Mouse (Mus musculus) liver, adult 2 months (tissue): ENCODE measurements around the gene Mtor. TPM values are rescaled to one million over a fixed set of nuclear protein-coding genes. Genes with fewer than 3 reads are reported as not detected.

Source experiments
- DNase-seq: peaks from one replicate; pipeline ENCODE4 v3.0.0-alpha.2; 2011; ENCODE audit warnings: low read depth, low spot score; ENCODE audit errors: extremely low read depth
- H3K27ac ChIP-seq: fragments of 200-500 bp; replicated peaks from 2 replicates; pipeline ENCODE4 v1.5.1; 2012; ENCODE audit warnings: low read depth, mild to moderate bottlenecking, control low read depth, inconsistent platforms, low read length; ENCODE audit not compliant: insufficient read depth
- H3K27me3 ChIP-seq: fragments of 200-500 bp; 2 replicates; pipeline ENCODE4 v1.6.1; 2012; ENCODE audit warnings: mild to moderate bottlenecking, moderate library complexity, low read length, inconsistent platforms; ENCODE audit not compliant: control insufficient read depth, insufficient read depth
- H3K36me3 ChIP-seq: fragments of 200-500 bp; 2 replicates; pipeline ENCODE4 v1.6.1; 2012; ENCODE audit warnings: low read length, inconsistent platforms; ENCODE audit not compliant: control insufficient read depth, insufficient read depth
- H3K4me1 ChIP-seq: fragments of 200-500 bp; 2 replicates; pipeline ENCODE4 v1.6.1; 2011; ENCODE audit warnings: low read length; ENCODE audit not compliant: control insufficient read depth, insufficient read depth
- H3K4me3 ChIP-seq: fragments of 200-500 bp; 2 replicates; pipeline ENCODE4 v1.5.1; 2011; ENCODE audit warnings: low read depth, mild to moderate bottlenecking, control low read depth, low read length, moderate library complexity; ENCODE audit not compliant: insufficient read depth
- H3K79me2 ChIP-seq: fragments of 200-500 bp; 2 replicates; pipeline ENCODE4 v1.6.1; 2012; ENCODE audit warnings: inconsistent platforms, mild to moderate bottlenecking, low read length, moderate library complexity; ENCODE audit not compliant: control insufficient read depth, insufficient read depth
- H3K9ac ChIP-seq: fragments of 200-500 bp; 2 replicates; pipeline ENCODE4 v1.6.1; 2012; ENCODE audit warnings: low read depth, mild to moderate bottlenecking, control low read depth, inconsistent platforms, low read length
- CTCF ChIP-seq: fragments of 200-500 bp; IDR thresholded peaks from 2 replicates; pipeline ENCODE4 v1.5.1; 2011; ENCODE audit warnings: low read depth, low read length, control low read depth
- POLR2A ChIP-seq: fragments of 200-500 bp; IDR thresholded peaks from 2 replicates; pipeline ENCODE4 v1.6.1; 2011; ENCODE audit warnings: low read length, control low read depth; ENCODE audit not compliant: insufficient read depth; ENCODE audit errors: extremely low read depth
- WGBS: fragments of 180-500 bp; shearing (Covaris S2); methylation state at CpG from one replicate; pipeline ENCODE4 v1.1.7; 2018; 5-methylcytosine and 5-hydroxymethylcytosine counted together
- polyA plus RNA-seq: library from polyadenylated mRNA; depleted of rRNA; stranded (reverse); fragments of >200 nt; gene quantifications from 2 replicates; pipeline ENCODE4 v1.2.3, GENCODE M21; 2012
- total RNA-seq: library from RNA; depleted of rRNA; stranded (reverse); fragments of >200 nt; gene quantifications from 2 replicates; pipeline ENCODE4 v1.2.3, GENCODE M21; 2014

Gene Mtor
- total and polyA plus RNA-seq, 2 experiments: 11.7 to 18.5 TPM

DNA sequence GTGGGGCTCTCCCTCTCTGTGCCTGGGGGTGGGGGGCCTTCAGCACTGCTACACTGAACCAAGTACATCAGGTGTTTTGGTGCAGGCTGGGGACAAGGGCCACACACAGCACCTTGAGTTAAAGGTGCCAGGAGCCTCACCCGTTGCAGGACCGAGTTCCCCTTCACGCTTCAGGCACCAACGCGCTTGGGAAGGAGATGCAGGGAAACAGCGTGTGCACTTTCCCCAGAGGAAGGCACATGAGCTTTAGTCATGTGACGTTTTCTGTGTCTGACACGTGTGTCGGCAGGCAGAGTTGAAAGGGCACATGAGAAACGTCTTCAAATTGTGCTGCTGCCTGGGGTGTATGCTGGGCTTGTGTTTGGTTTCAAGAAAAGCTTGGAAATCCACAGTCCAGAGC lies 20.0 kb downstream of the Mtor start:
- Histone ChIP-seq H3K27me3 (no peaks in the 10 kb centered on the region), H3K4me3 (no peak overlapping the region), H3K4me1 (peaks cover 6% of the 10 kb centered on the region), H3K79me2 (no peaks in the 10 kb centered on the region), H3K36me3 (peaks cover 57% of the 10 kb centered on the region), H3K27ac (no peak overlapping the region), H3K9ac (no peak overlapping the region)
- no peak for DNase-seq
- TF ChIP-seq POLR2A (no peak), CTCF (no peak)
- 92% methylated on average over 10 of the region's 10 CpGs for WGBS

DNA sequence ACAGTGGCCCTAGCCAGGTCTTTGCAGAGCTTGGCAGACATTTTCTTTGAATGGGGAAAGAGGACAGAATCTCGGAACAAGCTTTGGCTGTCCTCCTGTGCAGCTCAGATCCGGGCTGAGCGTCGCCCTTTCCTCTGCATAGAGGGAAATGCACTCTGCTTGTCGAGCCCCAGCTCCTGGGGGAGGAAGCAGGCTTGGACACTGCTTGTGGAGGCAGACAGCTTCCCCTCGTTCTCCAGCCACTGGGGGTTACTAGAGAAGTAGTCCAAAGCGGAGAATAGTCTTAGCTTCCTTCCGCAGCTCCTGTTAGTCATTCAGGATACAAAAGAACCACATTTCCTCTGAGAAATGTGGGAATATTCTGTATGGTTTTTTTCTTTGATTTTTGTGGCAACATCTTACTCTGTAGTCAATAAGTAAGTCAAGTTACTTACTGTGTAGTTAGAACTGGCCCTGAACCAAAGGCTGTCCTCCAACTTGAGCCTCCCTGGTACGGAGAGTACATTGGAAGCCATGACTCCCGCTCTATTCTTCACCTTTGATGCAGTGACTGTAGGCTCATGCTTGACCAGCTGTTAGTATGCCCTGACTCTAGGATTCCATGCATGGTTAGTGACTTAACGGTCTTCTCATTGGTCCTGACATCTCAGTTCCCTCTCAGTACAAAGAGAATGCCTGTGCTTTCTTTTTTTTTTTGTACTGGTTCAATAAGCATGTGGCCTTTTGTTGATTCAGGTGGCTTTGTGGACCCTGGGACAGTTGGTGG lies 21.3 kb downstream of the Mtor start:
- TF ChIP-seq CTCF: no peak
- TF ChIP-seq POLR2A: no peak
- no peaks in the 10 kb centered on the region for H3K79me2 ChIP-seq
- no peaks in the 10 kb centered on the region for H3K27me3 ChIP-seq
- DNase-seq: no peak
- 92% methylated on average over 11 of the region's 11 CpGs for WGBS
- no peak overlapping the region for H3K27ac ChIP-seq
- no peak overlapping the region for H3K9ac ChIP-seq
- no peak overlapping the region for H3K4me3 ChIP-seq
- peaks cover 58% of the 10 kb centered on the region for H3K36me3 ChIP-seq
- peaks cover 6% of the 10 kb centered on the region for H3K4me1 ChIP-seq

DNA sequence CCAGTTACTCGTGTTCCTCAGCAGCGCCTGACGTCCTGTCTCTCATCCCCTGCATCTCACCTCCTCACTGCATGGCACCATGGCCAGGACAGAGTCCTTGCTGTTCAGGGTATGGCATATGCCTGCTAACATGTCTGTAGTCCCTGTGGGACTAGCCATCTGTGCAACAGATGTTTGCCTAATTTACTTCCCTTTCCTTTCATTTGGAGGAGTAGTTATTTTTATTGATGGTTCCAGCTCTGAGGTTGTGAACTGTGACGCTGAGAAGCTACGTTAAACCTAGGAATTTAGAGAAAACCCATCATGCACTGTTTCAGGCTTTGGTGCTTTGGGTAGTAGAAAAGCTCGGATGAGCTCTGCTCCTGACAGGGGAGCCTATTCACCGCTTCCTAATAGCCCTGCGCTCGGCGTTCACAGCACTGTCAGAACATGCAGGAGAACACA lies 23.0 kb downstream of the Mtor start:
- no peak overlapping the region for H3K9ac ChIP-seq
- DNase-seq: no peak
- WGBS: 95% methylated on average over 10 of the region's 10 CpGs
- no peaks in the 10 kb centered on the region for H3K27me3 ChIP-seq
- TF ChIP-seq POLR2A (no peak), CTCF (no peak)
- no peak overlapping the region for H3K27ac ChIP-seq
- no peaks in the 10 kb centered on the region for H3K79me2 ChIP-seq
- no peak overlapping the region for H3K4me3 ChIP-seq
- H3K4me1 ChIP-seq: peaks cover 6% of the 10 kb centered on the region
- peaks cover 58% of the 10 kb centered on the region for H3K36me3 ChIP-seq

DNA sequence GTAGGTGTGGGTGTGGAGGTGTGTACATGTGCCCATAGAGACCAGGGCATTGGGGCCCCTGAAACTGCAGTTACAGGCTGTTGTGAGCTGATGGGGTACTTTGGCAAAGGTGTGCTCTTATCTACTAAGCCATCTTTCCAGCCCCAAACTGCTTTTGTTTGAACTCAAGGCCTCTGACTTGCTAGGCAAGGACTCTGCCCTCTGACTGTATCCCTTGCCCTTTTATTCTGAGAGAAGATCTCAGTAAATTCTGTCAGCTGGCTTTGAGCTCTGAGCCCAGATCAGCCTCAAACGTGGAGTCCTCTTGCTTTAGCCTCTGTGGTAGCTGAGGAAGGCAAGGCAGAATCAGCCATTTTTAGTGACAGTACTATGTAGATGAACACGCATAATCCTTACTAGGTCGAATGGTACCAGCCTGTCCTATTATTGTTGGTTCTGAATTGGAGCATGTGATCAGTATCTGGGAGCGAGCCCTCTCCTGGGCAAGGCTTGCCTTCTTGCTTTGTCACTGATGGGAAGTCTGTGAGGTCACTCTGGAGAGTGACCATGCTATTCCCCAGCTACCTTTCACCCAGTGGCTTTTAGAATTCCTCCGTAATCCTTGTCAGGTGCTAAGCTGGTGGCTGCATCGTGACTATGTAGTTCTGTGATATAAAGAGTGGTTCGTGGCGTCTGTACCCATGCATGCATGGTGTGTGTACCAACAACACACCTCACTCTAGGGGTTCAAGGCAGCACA lies 24.2 kb downstream of the Mtor start:
- Histone ChIP-seq H3K4me1 (peaks cover 6% of the 10 kb centered on the region), H3K79me2 (no peaks in the 10 kb centered on the region), H3K9ac (no peak overlapping the region), H3K4me3 (no peak overlapping the region), H3K27ac (peak overlapping the region; percentile 64), H3K27me3 (no peaks in the 10 kb centered on the region), H3K36me3 (peaks cover 64% of the 10 kb centered on the region)
- TF ChIP-seq CTCF (no peak), POLR2A (no peak)
- WGBS: 52% methylated on average over 8 of the region's 8 CpGs
- DNase-seq: peak; percentile 82

- Histone ChIP-seq H3K79me2 (no peaks in the 10 kb centered on the region), H3K4me3 (no peak overlapping the region), H3K36me3 (peaks cover 60% of the 10 kb centered on the region), H3K4me1 (peaks cover 6% of the 10 kb centered on the region), H3K27me3 (no peaks in the 10 kb centered on the region), H3K27ac (peak overlapping the region; percentile 64), H3K9ac (no peak overlapping the region)
- DNase-seq: peak; percentile 29
- 59% methylated on average over 5 of the region's 5 CpGs for WGBS
- TF ChIP-seq POLR2A: no peak
- TF ChIP-seq CTCF: no peak
These were observed 25.1 kb downstream of the Mtor start for GRCm38 (mm10) chr4:148473496-148473895.

DNA sequence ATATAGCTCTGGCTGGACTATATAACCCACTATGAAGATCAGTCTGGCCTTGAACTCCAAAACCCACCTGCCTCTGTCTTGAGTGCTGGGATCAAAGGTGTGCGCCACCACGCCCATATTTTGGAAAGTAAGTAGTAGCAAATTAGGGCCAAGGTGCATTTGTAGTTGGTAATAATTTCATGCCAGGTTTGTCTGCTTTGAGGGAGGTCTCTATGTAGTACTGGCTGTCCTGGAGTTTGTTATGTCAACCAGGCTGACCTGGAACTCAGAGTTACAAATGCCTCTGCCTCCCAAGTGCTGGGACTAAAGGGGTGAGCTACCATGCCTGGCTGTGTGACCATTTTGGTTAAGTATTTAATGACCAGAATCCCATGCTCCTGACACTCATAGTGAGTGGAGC lies 31.8 kb downstream of the Mtor start:
- TF ChIP-seq CTCF (no peak), POLR2A (no peak)
- H3K4me3 ChIP-seq: no peak overlapping the region
- H3K27ac ChIP-seq: no peak overlapping the region
- H3K27me3 ChIP-seq: no peaks in the 10 kb centered on the region
- H3K4me1 ChIP-seq: no peaks in the 10 kb centered on the region
- H3K36me3 ChIP-seq: peaks cover 66% of the 10 kb centered on the region
- no peaks in the 10 kb centered on the region for H3K79me2 ChIP-seq
- H3K9ac ChIP-seq: no peak overlapping the region
- DNase-seq: no peak
- WGBS: 98% methylated on average over 2 of the region's 2 CpGs
